Mouse (Mus musculus): ENCODE measurements at regions not wholly inside any gene's neighbourhood (a gene's known extent, or its start where the extent isn't known, plus 50 kb on each side); places are given as distances from the start of the nearest gene placed in this dataset.

GRCm38 (mm10) chr2:11113191-11113590 is 58.7 kb upstream of the Prkcq start:
- H3K27me3 ChIP-seq (ENCODE audit: insufficient read depth, low read length), result no peaks in the 10 kb centered on the region
- TF ChIP-seq CTCF (IDR thresholded peaks at IDR 0.05; ENCODE audit: low read depth), result peak; percentile 76
- DNase-seq (ENCODE audit: low spot score) (peak; percentile 80), ATAC-seq (no peak)
- no peaks in the 10 kb centered on the region for H3K9me3 ChIP-seq (ENCODE audit: low read length)
- H3K4me3 ChIP-seq (ENCODE audit: low read length), result no peak overlapping the region
- H3K4me2 ChIP-seq (ENCODE audit: low read depth, low read length), result no peak overlapping the region
- 37% methylated on average over 8 of the region's 8 CpGs for WGBS
- H3K4me1 ChIP-seq (ENCODE audit: insufficient read depth, low read length), result no peaks in the 10 kb centered on the region
- no peak overlapping the region for H3K9ac ChIP-seq (replicated peaks; ENCODE audit: low read length)
- H3K36me3 ChIP-seq (ENCODE audit: insufficient read depth, low read length), result no peaks in the 10 kb centered on the region
- H3K27ac ChIP-seq, result no peak overlapping the region

GRCm38 (mm10) chr2:11118625-11119024 is 53.3 kb upstream of the Prkcq start:
- no peaks in the 10 kb centered on the region for H3K4me1 ChIP-seq (ENCODE audit: insufficient read depth, low read length)
- H3K27me3 ChIP-seq (ENCODE audit: insufficient read depth, low read length), result no peaks in the 10 kb centered on the region
- ATAC-seq (no peak), DNase-seq (ENCODE audit: low spot score) (no peak)
- no peak overlapping the region for H3K4me3 ChIP-seq (ENCODE audit: low read length)
- no peaks in the 10 kb centered on the region for H3K9me3 ChIP-seq (ENCODE audit: low read length)
- no peaks in the 10 kb centered on the region for H3K36me3 ChIP-seq (ENCODE audit: insufficient read depth, low read length)
- no peak overlapping the region for H3K4me2 ChIP-seq (ENCODE audit: low read depth, low read length)
- H3K9ac ChIP-seq (replicated peaks; ENCODE audit: low read length), result no peak overlapping the region
- no peak for TF ChIP-seq CTCF (IDR thresholded peaks at IDR 0.05; ENCODE audit: low read depth)
- 89% methylated on average over 1 of the region's 1 CpGs for WGBS
- H3K27ac ChIP-seq, result no peak overlapping the region

- Histone ChIP-seq H3K36me3 (ENCODE audit: insufficient read depth, low read length) (no peaks in the 10 kb centered on the region), H3K4me1 (ENCODE audit: insufficient read depth, low read length) (no peaks in the 10 kb centered on the region), H3K4me2 (ENCODE audit: low read depth, low read length) (no peak overlapping the region), H3K27ac (no peak overlapping the region), H3K9ac (replicated peaks; ENCODE audit: low read length) (no peak overlapping the region), H3K4me3 (ENCODE audit: low read length) (no peak overlapping the region), H3K9me3 (ENCODE audit: low read length) (no peaks in the 10 kb centered on the region), H3K27me3 (ENCODE audit: insufficient read depth, low read length) (no peaks in the 10 kb centered on the region)
- TF ChIP-seq CTCF (IDR thresholded peaks at IDR 0.05; ENCODE audit: low read depth), result no peak
- 73% methylated on average over 9 of the region's 9 CpGs for WGBS
- no peak for ATAC-seq
- DNase-seq (ENCODE audit: low spot score), result no peak
These were observed 52.6 kb upstream of the Prkcq start for GRCm38 (mm10) chr2:11119301-11119700.
